Mouse (Mus musculus): ENCODE data around the gene Cacna1c. TPM values are rescaled to one million over a fixed set of nuclear protein-coding genes. Genes with fewer than 3 reads are reported as not detected.

The Cacna1c gene
- polyA plus RNA-seq, 1 experiment from 2014 or later = 2.3 TPM

GRCm38 (mm10) chr6:118561745-118562609 lies 634.2 kb downstream of the Cacna1c start, which contains the start of gene Ankrd26:
Gene Ankrd26, minus strand, starts transcription at chr6:118562226.
- no peak for TF ChIP-seq EP300 (optimal IDR thresholded peaks at IDR 0.05)
- no peak for TF ChIP-seq CTCF (IDR thresholded peaks at IDR 0.05; ENCODE audit: low read depth)
- H3K27ac ChIP-seq (replicated peaks) = peak within 1 kb of the TSS; percentile 30; the same call in 1 of the 2 replicates
- no peaks in the 10 kb centered on the region for H3K36me3 ChIP-seq (ENCODE audit: control insufficient read depth, insufficient read depth, low read length)
- H3K27me3 ChIP-seq (ENCODE audit: control insufficient read depth, insufficient read depth, low read length) = no peaks in the 10 kb centered on the region
- peak within 1 kb of the TSS; percentile 98 for H3K4me2 ChIP-seq (replicated peaks; ENCODE audit: low read depth)
- ATAC-seq (ENCODE audit: low FRiP score, low TSS enrichment) (peak; percentile 93), DNase-seq (ENCODE audit: low spot score) (peak; percentile 93)
- H3K9ac ChIP-seq (ENCODE audit: low read length) = peak within 1 kb of the TSS; percentile 81
- no peaks in the 10 kb centered on the region; the same call in 1 of the 2 replicates for H3K4me1 ChIP-seq (replicated peaks; ENCODE audit: control insufficient read depth, insufficient read depth)
- peak within 1 kb of the TSS; percentile 74 for H3K4me3 ChIP-seq (ENCODE audit: low read depth, low read length)
- WGBS = 2% methylated on average over 54 of the region's 54 CpGs
- H3K9me3 ChIP-seq (ENCODE audit: control insufficient read depth, low read length) = no peaks in the 10 kb centered on the region

- Histone ChIP-seq H3K27me3 (ENCODE audit: control insufficient read depth, insufficient read depth, low read length) (no peaks in the 10 kb centered on the region), H3K4me2 (replicated peaks; ENCODE audit: low read depth) (peak overlapping the region; percentile 98), H3K9me3 (ENCODE audit: control insufficient read depth, low read length) (no peaks in the 10 kb centered on the region), H3K4me3 (ENCODE audit: low read depth, low read length) (peak overlapping the region; percentile 74), H3K27ac (replicated peaks) (no peak overlapping the region), H3K36me3 (ENCODE audit: control insufficient read depth, insufficient read depth, low read length) (peaks cover 7% of the 10 kb centered on the region), H3K9ac (ENCODE audit: low read length) (peak overlapping the region; percentile 81; the same call in 1 of the 2 replicates), H3K4me1 (replicated peaks; ENCODE audit: control insufficient read depth, insufficient read depth) (no peaks in the 10 kb centered on the region; the same call in 1 of the 2 replicates)
- TF ChIP-seq EP300 (optimal IDR thresholded peaks at IDR 0.05) (no peak), CTCF (IDR thresholded peaks at IDR 0.05; ENCODE audit: low read depth) (no peak)
- 73% methylated on average over 8 of the region's 8 CpGs for WGBS
- DNase-seq (ENCODE audit: low spot score) (no peak), ATAC-seq (ENCODE audit: low FRiP score, low TSS enrichment) (no peak)
These were observed 635.0 kb downstream of the Cacna1c start for GRCm38 (mm10) chr6:118561225-118561624.

GRCm38 (mm10) chr6:118538627-118539026 lies 657.6 kb downstream of the Cacna1c start:
- Histone ChIP-seq H3K4me2 (replicated peaks; ENCODE audit: low read depth) (no peak overlapping the region), H3K36me3 (ENCODE audit: control insufficient read depth, insufficient read depth, low read length) (peaks cover 2% of the 10 kb centered on the region; the same call in 1 of the 2 replicates), H3K27me3 (ENCODE audit: control insufficient read depth, insufficient read depth, low read length) (no peaks in the 10 kb centered on the region), H3K4me1 (replicated peaks; ENCODE audit: control insufficient read depth, insufficient read depth) (no peaks in the 10 kb centered on the region), H3K4me3 (ENCODE audit: low read depth, low read length) (no peak overlapping the region), H3K27ac (replicated peaks) (no peak overlapping the region), H3K9ac (ENCODE audit: low read length) (no peak overlapping the region), H3K9me3 (ENCODE audit: control insufficient read depth, low read length) (no peaks in the 10 kb centered on the region)
- 83% methylated on average over 4 of the region's 4 CpGs for WGBS
- no peak for DNase-seq (ENCODE audit: low spot score)
- ATAC-seq (ENCODE audit: low FRiP score, low TSS enrichment) = no peak
- TF ChIP-seq EP300 (optimal IDR thresholded peaks at IDR 0.05) = no peak
- no peak for TF ChIP-seq CTCF (IDR thresholded peaks at IDR 0.05; ENCODE audit: low read depth)

Other genes starting within 250 kb of the Cacna1c start
- gene Dcp1b, start 21.2 kb downstream of the Cacna1c start, polyA plus RNA-seq (2015; fragmentation: Nextera tagmentation; extraction: Ambion mirVana) = 4.8 and 5.3 TPM in 2 replicates
- 0.13 and 0.23 TPM in 2 replicates for gene Cacna2d4, start 40.1 kb upstream of the Cacna1c start, polyA plus RNA-seq (2015; fragmentation: Nextera tagmentation; extraction: Ambion mirVana)
- 0.08 TPM in 2 replicates for gene Lrtm2, start 134.3 kb upstream of the Cacna1c start, polyA plus RNA-seq (2015; fragmentation: Nextera tagmentation; extraction: Ambion mirVana)
- gene Adipor2, start 221.3 kb upstream of the Cacna1c start, polyA plus RNA-seq (2015; fragmentation: Nextera tagmentation; extraction: Ambion mirVana) = 80.7 and 90.5 TPM in 2 replicates